Mouse (Mus musculus) retina, postnatal 1 day (tissue): ENCODE measurements around the gene Ehbp1l1.
"Not testable (repeated sequence)": the region's sequence is repeated elsewhere in the genome, so short reads cannot be mapped to it uniquely, and the experiment has no call there.

Experiments
- DNase-seq: peaks from one replicate; pipeline ENCODE4 v3.0.0-alpha.2; 2012

Ehbp1l1 gene

DNA sequence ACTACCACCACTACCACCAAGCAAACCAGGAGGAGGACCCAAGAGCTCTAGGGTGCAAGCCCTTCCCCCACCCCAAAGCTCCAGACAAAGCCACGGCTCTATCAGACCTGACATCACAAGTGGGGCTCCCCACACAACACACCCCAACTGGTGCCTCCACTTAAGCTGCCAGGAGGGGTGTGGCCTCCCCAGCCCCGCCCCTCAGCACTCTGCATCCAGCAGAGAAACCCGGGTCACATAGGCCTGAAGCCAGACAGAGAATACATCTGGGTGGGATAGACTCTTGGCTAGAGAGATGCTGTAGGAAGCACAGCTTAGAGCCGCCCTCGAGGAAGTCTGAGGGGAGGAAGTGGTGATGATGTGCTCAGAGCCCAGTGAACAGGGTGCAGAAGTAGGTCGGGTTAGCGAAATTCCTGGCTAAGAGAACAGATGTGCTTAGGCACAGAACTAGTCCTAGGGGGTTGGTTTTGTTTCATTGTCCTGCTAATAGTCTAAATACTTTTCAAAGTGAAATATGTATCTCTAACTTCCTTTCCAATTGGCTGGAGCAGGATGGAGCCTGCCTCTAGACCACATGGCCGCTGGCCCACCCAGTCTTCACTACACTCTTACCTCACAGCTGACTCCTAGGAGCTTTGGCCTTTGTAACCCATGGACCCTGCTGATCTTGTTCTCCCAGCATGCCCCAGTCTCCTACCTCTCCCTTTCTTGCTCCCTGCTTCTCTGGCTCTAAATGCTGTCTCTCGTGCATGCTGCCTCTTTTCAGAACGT, 21.1 kb downstream of the Ehbp1l1 start:
- DNase-seq: peak; percentile 29

DNA sequence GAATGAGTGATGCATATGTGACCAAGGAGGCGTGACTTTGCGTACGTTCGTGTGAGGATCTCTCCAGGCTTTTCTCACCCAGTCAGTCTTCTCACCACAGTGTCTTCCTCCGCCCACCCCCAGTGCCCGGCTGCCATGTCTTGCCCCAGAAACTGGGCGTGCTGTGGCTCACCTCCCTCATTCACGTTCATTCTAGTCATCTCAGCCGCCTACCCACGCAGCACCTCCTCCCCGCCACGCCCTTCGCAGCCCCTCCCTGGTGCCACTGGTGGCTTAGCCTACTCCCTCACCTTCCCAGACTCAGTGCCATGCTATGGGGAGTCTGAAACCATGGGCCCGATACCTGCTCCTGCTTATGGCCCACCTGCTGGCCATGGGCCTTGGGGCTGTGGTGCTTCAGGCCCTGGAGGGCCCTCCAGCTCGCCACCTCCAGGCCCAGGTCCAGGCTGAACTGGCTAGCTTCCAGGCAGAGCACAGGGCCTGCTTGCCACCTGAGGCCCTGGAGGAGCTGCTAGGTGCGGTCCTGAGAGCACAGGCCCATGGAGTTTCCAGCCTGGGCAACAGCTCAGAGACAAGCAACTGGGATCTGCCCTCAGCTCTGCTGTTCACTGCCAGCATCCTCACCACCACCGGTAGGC, 21.8 kb downstream of the Ehbp1l1 start, which contains the start of gene Kcnk7:
Kcnk7 (plus strand) TSS at position 205 of the 638 bp plus-strand sequence.
- no peak for DNase-seq

- DNase-seq: peak; percentile 68
Measured at GRCm38 (mm10) chr19:5695849-5696462, 30.2 kb downstream of the Ehbp1l1 start.

- DNase-seq: no peak
Measured at GRCm38 (mm10) chr19:5693801-5694200, 32.3 kb downstream of the Ehbp1l1 start.

DNA sequence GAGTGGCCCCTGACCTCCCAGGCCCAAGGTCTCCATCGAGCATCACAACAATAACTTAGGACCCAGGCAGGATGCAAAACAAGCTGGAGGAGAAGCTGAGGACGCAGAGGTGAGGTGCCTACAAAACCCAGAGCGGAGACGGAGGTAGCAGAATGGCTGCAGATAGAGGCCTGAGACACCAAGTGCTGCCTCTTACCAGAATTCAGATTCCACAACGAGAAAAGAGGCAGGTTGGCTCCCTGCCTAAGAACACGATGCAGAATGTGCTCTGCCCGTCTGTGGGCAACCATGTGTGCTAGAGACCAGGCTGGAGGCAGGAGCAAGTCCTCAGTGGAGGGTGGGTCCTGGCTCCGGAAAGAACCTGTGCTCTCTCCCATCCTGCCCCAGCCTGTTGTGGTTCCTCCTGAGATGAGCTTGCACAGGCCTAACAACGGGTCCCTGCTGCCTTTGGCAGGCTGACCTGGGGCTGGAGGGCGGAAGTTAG, 33.2 kb downstream of the Ehbp1l1 start:
- no peak for DNase-seq

GRCm38 (mm10) chr19:5692086-5692912, 33.8 kb downstream of the Ehbp1l1 start:
- peak; percentile 62 for DNase-seq

DNA sequence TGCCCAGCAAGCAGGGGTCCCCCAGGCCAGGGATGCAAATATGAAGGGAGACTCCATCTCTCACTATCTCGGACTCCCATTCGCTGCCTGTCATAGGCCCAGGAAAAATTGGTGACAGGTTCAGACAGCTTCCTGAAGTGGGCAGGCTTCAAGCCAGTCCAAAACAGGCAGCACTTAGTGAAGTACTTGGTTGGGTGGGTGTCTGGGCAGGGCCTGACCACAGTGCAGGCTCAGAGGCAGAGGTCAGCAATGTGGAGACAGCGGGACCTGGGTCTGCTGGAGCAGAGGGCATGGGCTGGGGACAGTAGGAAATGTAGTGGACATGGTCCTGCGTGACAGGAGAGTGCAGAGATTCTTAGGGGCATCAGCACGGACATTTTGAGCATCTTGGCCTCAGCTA, 34.5 kb downstream of the Ehbp1l1 start:
- DNase-seq: no peak

GRCm38 (mm10) chr19:5690343-5690735, 35.8 kb downstream of the Ehbp1l1 start:
- DNase-seq: no peak

DNA sequence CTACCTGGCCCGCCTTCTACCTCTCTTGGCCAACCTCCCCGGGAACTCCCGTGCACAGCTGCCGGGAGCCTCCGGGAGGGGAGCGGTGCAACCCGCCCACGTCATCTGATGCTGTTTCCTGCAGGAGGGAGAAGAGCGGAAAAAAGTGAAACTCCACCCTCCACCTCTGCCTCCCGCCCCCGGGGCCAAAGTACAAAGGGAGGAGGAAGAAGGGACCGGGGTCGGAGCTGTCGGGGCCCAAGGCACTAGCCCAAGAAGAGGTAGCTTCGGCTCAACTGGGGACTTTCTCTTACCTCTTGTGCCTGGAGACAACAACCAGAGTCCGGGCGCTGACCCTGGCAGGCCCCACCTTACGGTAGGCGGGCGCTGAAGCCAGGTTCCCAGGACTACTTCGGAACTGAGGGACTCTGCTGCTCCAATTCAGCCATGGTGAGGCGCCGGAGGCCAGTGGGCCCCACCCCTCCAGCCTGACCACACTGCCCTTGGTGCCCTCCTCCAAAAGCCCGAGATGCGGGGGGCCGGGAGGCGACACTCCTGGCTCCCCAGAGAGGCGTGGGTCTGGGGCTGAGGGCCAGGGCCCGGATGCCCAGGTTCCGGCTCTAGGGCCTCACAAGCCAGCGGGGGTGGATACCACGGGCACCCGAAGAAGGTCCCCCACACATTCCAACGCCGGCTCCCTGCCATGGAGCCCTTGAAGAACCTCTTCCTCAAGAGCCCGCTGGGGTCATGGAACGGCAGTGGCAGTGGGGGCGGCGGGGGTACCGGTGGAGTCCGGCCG, 36.4 kb downstream of the Ehbp1l1 start:
- DNase-seq: peak; percentile 78

GRCm38 (mm10) chr19:5689088-5689428, 37.1 kb downstream of the Ehbp1l1 start:
- no peak for DNase-seq

GRCm38 (mm10) chr19:5688200-5689087, 37.7 kb downstream of the Ehbp1l1 start, which contains the start of the genes Map3k11 and Pcnx3:
Map3k11 (plus strand) TSS chr19:5688742.
Pcnx3 (minus strand) TSS chr19:5688908.
- peak; percentile 99 for DNase-seq

GRCm38 (mm10) chr19:5687738-5688137, 38.4 kb downstream of the Ehbp1l1 start:
- no peak for DNase-seq

GRCm38 (mm10) chr19:5686954-5687353, 39.2 kb downstream of the Ehbp1l1 start:
- not testable (repeated sequence) for DNase-seq

GRCm38 (mm10) chr19:5686437-5686836, 39.7 kb downstream of the Ehbp1l1 start:
- DNase-seq: no peak

- DNase-seq: no peak
Measured at GRCm38 (mm10) chr19:5685861-5686260, 40.3 kb downstream of the Ehbp1l1 start.

DNA sequence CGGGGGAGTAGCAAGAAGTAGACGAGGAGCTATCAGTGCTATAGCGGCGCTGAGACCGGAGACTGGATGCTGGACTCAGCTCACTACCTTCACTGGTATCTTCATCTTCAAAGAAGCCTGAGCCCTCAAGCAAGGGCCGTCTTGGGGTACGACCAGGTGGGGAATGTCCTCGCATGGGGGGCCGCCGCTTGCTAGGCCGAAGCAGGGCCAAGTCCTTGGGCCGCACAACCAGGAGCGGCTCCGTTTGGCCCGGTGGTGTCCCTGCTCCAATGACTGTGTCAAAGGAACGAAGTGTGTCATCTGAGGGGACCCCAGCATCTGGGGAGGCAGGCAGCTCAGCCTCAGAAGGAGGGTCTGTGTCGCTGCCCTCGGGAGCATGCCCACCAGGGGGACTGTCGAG, 40.7 kb downstream of the Ehbp1l1 start:
- DNase-seq: no peak

GRCm38 (mm10) chr19:5684985-5685384, 41.1 kb downstream of the Ehbp1l1 start:
- DNase-seq: no peak

GRCm38 (mm10) chr19:5684236-5684635, 41.9 kb downstream of the Ehbp1l1 start:
- no peak for DNase-seq

GRCm38 (mm10) chr19:5680432-5680831, 45.7 kb downstream of the Ehbp1l1 start:
- DNase-seq: no peak

GRCm38 (mm10) chr19:5668372-5668771, 57.7 kb downstream of the Ehbp1l1 start:
- no peak for DNase-seq

- DNase-seq: no peak
Measured at GRCm38 (mm10) chr19:5666386-5666785, 59.7 kb downstream of the Ehbp1l1 start.
